Mouse (Mus musculus): ENCODE measurements at regions not wholly inside any gene's neighbourhood (a gene's known extent, or its start where the extent isn't known, plus 50 kb on each side); places are given as distances from the start of the nearest gene placed in this dataset.

DNA sequence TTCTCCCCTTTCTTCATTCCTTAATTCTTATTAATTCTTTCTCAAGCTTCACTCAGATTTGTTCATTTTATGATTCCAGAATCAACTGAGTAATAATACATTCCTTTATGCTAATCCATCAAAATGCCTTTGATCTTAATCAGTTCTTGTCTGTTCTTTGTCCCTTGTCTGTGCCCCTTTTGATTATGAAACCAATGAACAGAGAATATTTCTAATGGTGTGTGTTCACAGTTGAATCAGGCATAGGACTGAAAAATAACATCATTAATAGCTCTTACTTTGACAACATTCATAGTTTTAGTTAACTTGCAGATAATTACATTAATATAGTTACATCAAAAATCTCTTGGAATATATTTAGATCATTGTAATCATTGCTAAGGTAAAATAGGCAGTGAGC lies 114.5 kb downstream of the Gm9733 start:
- ATAC-seq (ENCODE audit: insufficient number of reproducible peaks, insufficient read depth, low FRiP score, low TSS enrichment, low read depth): no peak
- H3K9ac ChIP-seq: no peak overlapping the region

DNA sequence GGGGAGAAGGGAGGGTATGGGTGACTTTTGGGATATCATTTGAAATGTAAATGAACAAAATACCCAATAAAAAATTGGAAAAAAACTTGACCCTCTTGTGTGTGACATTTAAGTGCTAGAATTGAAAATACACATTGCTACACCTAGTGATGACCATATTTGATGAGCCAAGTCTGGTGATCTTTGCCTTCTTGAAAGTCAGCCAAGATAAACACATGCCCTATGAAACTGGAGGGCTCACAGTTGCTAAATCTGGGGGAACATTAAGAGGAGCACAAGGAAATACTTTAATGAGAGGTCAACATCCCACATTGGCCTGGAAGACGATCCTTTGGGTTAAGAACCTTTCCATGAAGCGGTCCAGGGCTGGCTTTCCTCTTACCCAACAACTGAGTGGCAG lies 112.8 kb downstream of the Gm9733 start:
- no peaks in the 10 kb centered on the region for H3K4me1 ChIP-seq
- no peak overlapping the region for H3K27ac ChIP-seq
- no peaks in the 10 kb centered on the region for H3K36me3 ChIP-seq
- no peak overlapping the region for H3K4me2 ChIP-seq
- no peak overlapping the region for H3K4me3 ChIP-seq
- no peak for ATAC-seq (ENCODE audit: insufficient number of reproducible peaks, insufficient read depth, low FRiP score, low TSS enrichment, low read depth)
- 78% methylated on average over 2 of the region's 2 CpGs for WGBS
- H3K9ac ChIP-seq: no peak overlapping the region
- no peaks in the 10 kb centered on the region for H3K9me3 ChIP-seq
- no peaks in the 10 kb centered on the region for H3K27me3 ChIP-seq

More for the DNA sequence above, 114.5 kb downstream of the Gm9733 start:
- Histone ChIP-seq H3K4me3 (no peak overlapping the region), H3K27ac (no peak overlapping the region), H3K27me3 (no peaks in the 10 kb centered on the region), H3K9me3 (no peaks in the 10 kb centered on the region), H3K36me3 (no peaks in the 10 kb centered on the region), H3K4me1 (no peaks in the 10 kb centered on the region), H3K4me2 (no peak overlapping the region)

DNA sequence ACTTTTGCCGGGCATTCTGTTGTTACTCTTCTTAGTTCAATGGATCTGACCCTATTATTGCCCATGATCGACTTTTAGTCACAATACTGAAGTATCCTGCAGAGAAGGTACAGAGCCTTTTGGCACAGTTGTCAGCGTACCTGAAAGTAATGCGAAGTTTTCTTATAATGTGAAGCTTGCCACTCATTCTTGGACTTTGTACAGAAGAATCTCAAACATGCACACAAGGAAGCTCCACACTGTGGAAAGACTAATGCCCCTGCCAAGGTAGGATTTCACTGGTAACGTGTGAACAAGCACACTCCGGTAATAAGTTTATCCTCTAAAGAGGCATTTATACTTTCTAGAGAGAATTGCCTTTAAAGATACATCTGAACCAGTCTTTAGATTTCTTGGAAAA lies 108.8 kb downstream of the Gm9733 start:
- Histone ChIP-seq H3K27me3 (no peaks in the 10 kb centered on the region), H3K4me1 (no peaks in the 10 kb centered on the region), H3K9ac (no peak overlapping the region), H3K9me3 (no peaks in the 10 kb centered on the region), H3K4me2 (no peak overlapping the region), H3K36me3 (no peaks in the 10 kb centered on the region), H3K27ac (no peak overlapping the region), H3K4me3 (no peak overlapping the region)
- 79% methylated on average over 6 of the region's 6 CpGs for WGBS
- ATAC-seq (ENCODE audit: insufficient number of reproducible peaks, insufficient read depth, low FRiP score, low TSS enrichment, low read depth): no peak

DNA sequence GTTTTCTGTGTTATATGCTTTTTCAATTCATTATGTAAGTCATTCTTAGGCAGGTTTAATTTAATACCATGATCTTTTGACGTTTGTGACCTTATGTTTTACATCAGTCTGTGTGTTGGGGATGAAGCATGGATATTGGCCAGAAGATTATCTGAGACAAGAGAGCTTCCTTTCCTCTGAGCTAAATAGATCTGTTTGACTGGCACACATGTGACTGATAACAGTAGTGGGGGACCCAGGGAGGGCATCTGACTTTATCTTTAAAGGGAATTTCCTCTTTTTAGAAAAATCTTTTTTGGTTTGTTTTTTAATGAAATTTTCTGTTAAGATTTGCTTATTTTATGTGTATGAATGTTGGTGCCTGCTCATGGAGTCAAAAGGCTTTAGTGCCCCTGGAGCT lies 107.7 kb downstream of the Gm9733 start:
- no peak overlapping the region for H3K4me3 ChIP-seq
- H3K9ac ChIP-seq: no peak overlapping the region
- no peak for ATAC-seq (ENCODE audit: insufficient number of reproducible peaks, insufficient read depth, low FRiP score, low TSS enrichment, low read depth)
- no peak overlapping the region for H3K27ac ChIP-seq
- no peaks in the 10 kb centered on the region for H3K9me3 ChIP-seq
- H3K4me2 ChIP-seq: no peak overlapping the region
- no peaks in the 10 kb centered on the region for H3K4me1 ChIP-seq
- no peaks in the 10 kb centered on the region for H3K36me3 ChIP-seq
- 51% methylated on average over 1 of the region's 1 CpGs for WGBS
- H3K27me3 ChIP-seq: no peaks in the 10 kb centered on the region

DNA sequence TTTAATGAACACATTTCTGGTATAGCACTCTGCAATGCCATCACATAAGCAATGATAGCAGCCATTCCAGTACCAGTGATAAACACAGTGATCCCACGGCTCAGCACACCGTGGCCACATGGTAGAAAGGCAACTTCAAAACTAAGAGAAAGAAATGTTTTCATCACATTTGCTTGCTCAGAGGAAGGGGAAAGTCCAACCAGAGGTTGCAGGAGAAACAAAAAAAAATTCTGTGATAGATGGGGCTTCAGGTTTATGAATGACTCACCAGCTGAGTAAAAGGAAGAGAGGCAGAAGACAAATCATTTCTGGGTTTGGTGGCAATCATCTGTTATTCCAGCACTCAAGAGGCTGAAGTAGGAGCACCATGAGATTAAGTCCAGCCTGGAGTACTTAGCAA lies 103.5 kb downstream of the Gm9733 start:
- Histone ChIP-seq H3K36me3 (no peaks in the 10 kb centered on the region), H3K27me3 (no peaks in the 10 kb centered on the region), H3K9me3 (no peaks in the 10 kb centered on the region), H3K9ac (no peak overlapping the region), H3K4me1 (0 out of 2 replicates have a peak, but pooled peaks cover 3% of the 10 kb centered on the region), H3K4me2 (no peak overlapping the region), H3K27ac (no peak overlapping the region), H3K4me3 (no peak overlapping the region)
- 87% methylated on average over 2 of the region's 2 CpGs for WGBS
- ATAC-seq (ENCODE audit: insufficient number of reproducible peaks, insufficient read depth, low FRiP score, low TSS enrichment, low read depth): no peak

DNA sequence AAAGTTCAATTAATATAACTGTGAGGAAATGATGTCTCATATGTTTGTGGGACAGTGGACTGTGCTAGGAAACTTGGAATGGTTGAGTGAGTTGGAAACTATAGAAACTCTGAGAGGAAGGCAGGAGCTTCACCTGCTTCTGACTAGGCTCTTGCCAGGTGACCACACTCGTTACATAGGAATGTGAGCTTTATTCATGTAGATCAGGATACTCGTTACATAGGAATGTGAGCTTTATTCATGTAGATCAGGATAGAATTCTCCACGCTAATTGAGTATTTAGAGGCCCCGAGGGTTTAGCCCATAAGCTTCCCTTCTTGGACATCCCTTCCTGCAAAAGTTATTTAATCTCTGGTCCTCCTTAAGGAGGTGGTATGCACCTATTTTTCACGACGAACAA lies 101.9 kb downstream of the Gm9733 start:
- Histone ChIP-seq H3K27me3 (no peaks in the 10 kb centered on the region), H3K4me3 (no peak overlapping the region), H3K4me1 (0 out of 2 replicates have a peak, but pooled peaks cover 3% of the 10 kb centered on the region), H3K9me3 (no peaks in the 10 kb centered on the region), H3K4me2 (no peak overlapping the region), H3K27ac (no peak overlapping the region), H3K36me3 (no peaks in the 10 kb centered on the region), H3K9ac (no peak overlapping the region)
- WGBS: 56% methylated on average over 6 of the region's 6 CpGs
- no peak for ATAC-seq (ENCODE audit: insufficient number of reproducible peaks, insufficient read depth, low FRiP score, low TSS enrichment, low read depth)

DNA sequence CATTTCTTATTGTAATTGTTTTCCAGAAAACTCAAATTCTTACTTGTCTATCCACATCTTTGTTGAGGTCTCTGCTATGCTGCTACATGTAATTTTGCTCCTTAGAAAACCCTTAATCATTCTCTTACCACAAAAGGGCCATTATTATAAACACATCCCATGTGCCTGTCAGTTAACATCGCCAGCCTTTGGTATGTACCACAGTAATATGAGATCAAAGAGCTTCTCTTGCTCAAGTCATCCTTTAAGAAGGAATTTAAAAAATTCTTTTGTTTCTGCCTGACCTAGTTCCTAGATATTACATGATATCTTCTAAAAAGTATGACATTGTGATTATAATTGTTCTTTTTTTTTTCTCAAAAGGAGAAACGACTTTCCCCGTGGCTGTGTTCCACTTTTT lies 100.7 kb downstream of the Gm9733 start:
- ATAC-seq (ENCODE audit: insufficient number of reproducible peaks, insufficient read depth, low FRiP score, low TSS enrichment, low read depth): no peak
- Histone ChIP-seq H3K4me2 (no peak overlapping the region), H3K9me3 (no peaks in the 10 kb centered on the region), H3K4me1 (0 out of 2 replicates have a peak, but pooled peaks cover 3% of the 10 kb centered on the region), H3K27me3 (no peaks in the 10 kb centered on the region), H3K4me3 (no peak overlapping the region), H3K9ac (no peak overlapping the region), H3K36me3 (no peaks in the 10 kb centered on the region), H3K27ac (no peak overlapping the region)
- WGBS: 21% methylated on average over 3 of the region's 3 CpGs

DNA sequence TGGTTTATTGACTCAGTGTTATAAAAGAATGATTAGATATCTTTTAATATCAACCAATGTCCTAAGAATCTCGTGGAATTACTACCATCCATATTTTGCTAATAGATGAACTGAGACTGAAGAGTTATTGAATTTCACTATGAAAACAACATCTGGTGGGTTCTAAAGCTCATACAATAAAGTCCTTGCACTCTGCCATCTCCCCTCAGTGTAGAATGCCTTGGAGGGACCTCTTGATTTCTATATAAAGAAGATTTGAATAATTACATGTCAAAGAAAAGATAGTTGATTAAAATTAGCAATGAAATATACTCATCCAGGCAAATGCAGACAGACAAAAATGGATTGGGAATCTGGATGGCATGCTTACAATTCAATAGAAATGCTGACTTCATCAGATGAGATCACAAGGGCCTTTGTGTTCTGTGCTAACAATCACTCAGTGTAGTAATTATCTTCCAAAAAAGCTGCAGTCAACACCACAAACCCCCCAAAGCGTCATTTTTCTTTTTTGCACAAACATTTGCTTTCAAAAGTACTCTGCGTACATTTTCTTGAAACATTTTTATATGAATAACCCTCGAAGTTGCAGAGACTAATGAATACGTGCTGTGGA lies 94.2 kb downstream of the Gm9733 start:
- WGBS: 75% methylated on average over 5 of the region's 5 CpGs
- Histone ChIP-seq H3K4me2 (no peak overlapping the region), H3K36me3 (no peaks in the 10 kb centered on the region), H3K4me3 (no peak overlapping the region), H3K27ac (no peak overlapping the region), H3K27me3 (no peaks in the 10 kb centered on the region), H3K4me1 (no peaks in the 10 kb centered on the region), H3K9me3 (no peaks in the 10 kb centered on the region), H3K9ac (no peak overlapping the region)
- ATAC-seq (ENCODE audit: insufficient number of reproducible peaks, insufficient read depth, low FRiP score, low TSS enrichment, low read depth): no peak

DNA sequence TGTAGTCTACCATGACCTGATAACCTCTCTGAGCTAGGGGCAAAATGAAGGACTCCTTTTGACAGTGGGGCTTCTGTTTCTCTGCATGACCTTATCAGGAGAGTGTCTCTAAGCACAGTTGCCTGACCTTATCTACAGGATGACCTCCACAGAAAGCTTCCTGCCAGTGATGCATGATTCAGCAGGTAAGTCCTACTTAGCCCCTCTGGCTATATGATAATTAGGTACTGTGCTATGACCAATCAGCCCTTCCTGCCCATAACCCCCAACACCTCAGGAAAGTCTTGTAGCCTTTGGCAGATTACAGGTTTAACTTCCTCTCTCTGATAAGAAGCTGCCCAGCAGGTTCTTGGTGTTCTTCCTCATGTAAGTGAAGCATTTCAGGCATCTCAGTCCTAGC lies 89.7 kb downstream of the Gm9733 start:
- no peak overlapping the region for H3K4me2 ChIP-seq
- no peak overlapping the region for H3K27ac ChIP-seq
- H3K36me3 ChIP-seq: no peaks in the 10 kb centered on the region
- H3K9me3 ChIP-seq: no peaks in the 10 kb centered on the region
- no peak overlapping the region for H3K9ac ChIP-seq
- H3K4me3 ChIP-seq: no peak overlapping the region
- H3K4me1 ChIP-seq: no peaks in the 10 kb centered on the region
- ATAC-seq (ENCODE audit: insufficient number of reproducible peaks, insufficient read depth, low FRiP score, low TSS enrichment, low read depth): no peak
- no peaks in the 10 kb centered on the region for H3K27me3 ChIP-seq

DNA sequence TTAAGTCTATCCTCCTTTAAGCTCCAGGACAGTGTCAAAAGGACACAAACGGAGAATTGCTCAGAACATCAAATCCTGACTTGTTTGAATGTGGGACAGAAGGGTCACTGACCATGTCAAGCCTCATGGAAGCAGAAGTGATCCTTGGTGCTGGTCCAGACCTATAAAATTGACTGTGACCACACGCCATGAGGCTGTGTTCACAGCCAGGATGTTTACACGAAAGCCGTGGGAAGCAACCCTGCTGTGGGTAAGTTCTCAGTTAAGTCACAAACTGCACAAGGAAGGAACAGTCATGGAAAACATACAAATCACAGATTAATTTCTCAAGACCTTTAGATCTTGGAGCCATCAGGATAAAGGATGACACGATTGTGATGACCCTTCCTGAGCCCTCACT lies 88.5 kb downstream of the Gm9733 start:
- H3K27me3 ChIP-seq: no peaks in the 10 kb centered on the region
- no peak overlapping the region for H3K27ac ChIP-seq
- 78% methylated on average over 5 of the region's 5 CpGs for WGBS
- no peaks in the 10 kb centered on the region for H3K4me1 ChIP-seq
- no peaks in the 10 kb centered on the region for H3K9me3 ChIP-seq
- no peak overlapping the region for H3K4me3 ChIP-seq
- no peak for ATAC-seq (ENCODE audit: insufficient number of reproducible peaks, insufficient read depth, low FRiP score, low TSS enrichment, low read depth)
- H3K36me3 ChIP-seq: no peaks in the 10 kb centered on the region
- no peak overlapping the region for H3K9ac ChIP-seq
- no peak overlapping the region for H3K4me2 ChIP-seq

DNA sequence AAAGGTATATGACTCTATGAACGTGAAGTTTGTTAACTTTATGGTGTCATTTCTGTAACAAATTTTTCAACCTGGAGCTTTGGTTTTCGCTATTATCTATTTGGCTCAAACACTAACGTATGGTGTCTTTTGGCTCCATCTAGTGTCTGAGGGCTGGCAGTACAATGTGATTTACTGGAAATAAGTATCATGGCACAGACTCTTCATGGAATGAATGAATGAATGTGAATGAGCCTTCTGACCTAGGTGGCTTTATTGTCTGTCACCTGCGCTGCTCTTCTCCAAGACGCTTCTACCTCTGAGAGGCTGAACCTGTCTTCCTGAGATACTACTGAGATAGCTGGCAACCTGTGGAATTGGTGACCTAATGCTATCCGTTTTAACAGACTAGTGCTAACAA lies 87.1 kb downstream of the Gm9733 start:
- no peak for ATAC-seq (ENCODE audit: insufficient number of reproducible peaks, insufficient read depth, low FRiP score, low TSS enrichment, low read depth)

More for the DNA sequence above, 87.1 kb downstream of the Gm9733 start:
- no peak overlapping the region for H3K9ac ChIP-seq
- no peak overlapping the region for H3K4me2 ChIP-seq
- no peak overlapping the region for H3K4me3 ChIP-seq
- no peaks in the 10 kb centered on the region for H3K4me1 ChIP-seq
- H3K27me3 ChIP-seq: no peaks in the 10 kb centered on the region
- WGBS: 20% methylated on average over 6 of the region's 6 CpGs
- H3K27ac ChIP-seq: no peak overlapping the region
- H3K9me3 ChIP-seq: no peaks in the 10 kb centered on the region
- no peaks in the 10 kb centered on the region for H3K36me3 ChIP-seq
